Mouse (Mus musculus) hindlimb bud, embryonic 11.5 days (tissue): Measurements from ENCODE around the gene Slc38a6.

Experiments
- DNase-seq: peaks from one replicate; pipeline ENCODE4 v3.0.0-alpha.2; 2012; ENCODE audit warnings: low read depth, low spot score; ENCODE audit errors: extremely low spot score

The Slc38a6 gene

GRCm38 (mm10) chr12:73354521-73354920 lies 67.9 kb downstream of the Slc38a6 start:
- DNase-seq, result no peak

- DNase-seq, result no peak
These were observed 68.7 kb downstream of the Slc38a6 start for GRCm38 (mm10) chr12:73355084-73355775.

- DNase-seq, result no peak
These were observed 70.1 kb downstream of the Slc38a6 start for GRCm38 (mm10) chr12:73356696-73357095.

- no peak for DNase-seq
These were observed 70.7 kb downstream of the Slc38a6 start for GRCm38 (mm10) chr12:73357311-73357710.

- DNase-seq, result no peak
These were observed 71.2 kb downstream of the Slc38a6 start for GRCm38 (mm10) chr12:73357736-73358135.

GRCm38 (mm10) chr12:73358640-73359039 lies 72.1 kb downstream of the Slc38a6 start:
- no peak for DNase-seq

GRCm38 (mm10) chr12:73359520-73359919 lies 72.9 kb downstream of the Slc38a6 start:
- no peak for DNase-seq

GRCm38 (mm10) chr12:73361201-73361600 lies 74.6 kb downstream of the Slc38a6 start:
- DNase-seq, result no peak

- no peak for DNase-seq
These were observed 76.8 kb downstream of the Slc38a6 start for GRCm38 (mm10) chr12:73363401-73363800.

- no peak for DNase-seq
These were observed 77.4 kb downstream of the Slc38a6 start for GRCm38 (mm10) chr12:73363956-73364355.

GRCm38 (mm10) chr12:73366581-73366980 lies 80.0 kb downstream of the Slc38a6 start:
- no peak for DNase-seq

- peak; percentile 83 for DNase-seq
These were observed 81.0 kb downstream of the Slc38a6 start for GRCm38 (mm10) chr12:73367460-73368079.

GRCm38 (mm10) chr12:73368868-73369608 lies 82.5 kb downstream of the Slc38a6 start:
- no peak for DNase-seq

GRCm38 (mm10) chr12:73370367-73370944 lies 83.9 kb downstream of the Slc38a6 start:
- no peak for DNase-seq

- no peak for DNase-seq
These were observed 84.6 kb downstream of the Slc38a6 start for GRCm38 (mm10) chr12:73371132-73371531.

- no peak for DNase-seq
These were observed 91.4 kb downstream of the Slc38a6 start for GRCm38 (mm10) chr12:73378026-73378425.

- DNase-seq, result no peak
These were observed 92.3 kb downstream of the Slc38a6 start for GRCm38 (mm10) chr12:73378724-73379355.

- no peak for DNase-seq
These were observed 94.2 kb downstream of the Slc38a6 start for GRCm38 (mm10) chr12:73380686-73381360.

GRCm38 (mm10) chr12:73381452-73381851 lies 94.9 kb downstream of the Slc38a6 start:
- no peak for DNase-seq
